In genomic region chr4:140917451-140917850, GRCm38 (mm10) we compare ENCODE assay signal across 27 mouse cellular contexts. TPM values are rescaled to one million over a fixed set of nuclear protein-coding genes. Genes with fewer than 3 reads are reported as not detected.
DNase-seq lines count a peak whose midpoint lies in the region; TF ChIP-seq lines count a peak whose summit lies in the region.
"Had no signal": no experiment of that assay in that cellular context is flagged by ENCODE, and none has a peak within 500 bp of the region (broad histone marks: within the 10 kb centered on the region; RNA-seq: fewer than 3 reads in every experiment).

No protein-coding gene starts in this region.

- DNase-seq in heart, embryonic 10.5 days (ENCODE audit: low spot score) = peak; percentile 73
- no peak for DNase-seq in heart, postnatal 10 days
- DNase-seq in lung, adult 2 months = peak; percentile 1
- no peak for DNase-seq in lung, postnatal 25 days (ENCODE audit: low spot score)
- peak; percentile 6 for DNase-seq in thymus, postnatal 4 days
- DNase-seq in thymus, postnatal 10 days (ENCODE audit: low spot score in 2 of 2) = no peak
- DNase-seq in left cerebral cortex, adult 2 months (ENCODE audit: extremely low spot score in 1 of 2, low spot score in 2 of 2) = no peak
- DNase-seq: adrenal gland, adult 2 months; B cell, adult 2 months; cerebellum, adult 2 months; cerebellum, postnatal 14 days; gastrocnemius, postnatal 25 days; heart, adult 18-20 months; heart, postnatal 14 days; kidney, adult 2 months; liver, embryonic 13.5 days; lung, postnatal 10 days; right cerebral cortex, adult 18-20 months had no signal

- H3K27me3 ChIP-seq in heart, embryonic 10.5 days (ENCODE audit: insufficient read depth, poor library complexity, severe bottlenecking) = 0 out of 2 replicates have a peak, but pooled peaks cover 4% of the 10 kb centered on the region
- H3K27me3 ChIP-seq: forebrain, embryonic 12.5 days; hindbrain, embryonic 15.5 days; midbrain, embryonic 15.5 days; neural tube, embryonic 15.5 days had no signal

- 80% methylated on average over 9 of the region's 9 CpGs for WGBS in heart, embryonic 10.5 days
- WGBS in lung, adult 2 months = 90% methylated on average over 9 of the region's 9 CpGs

- TF ChIP-seq POLR2A in lung, adult 2 months (IDR thresholded peaks at IDR 0.05; ENCODE audit: borderline replicate concordance, extremely low read depth, low read depth, low read length) = no peak

- H3K9me3 ChIP-seq in heart, embryonic 10.5 days = no peaks in the 10 kb centered on the region
- H3K9me3 ChIP-seq: forebrain, embryonic 12.5 days; heart, embryonic 13.5 days; hindbrain, embryonic 10.5 days; hindbrain, embryonic 15.5 days; limb, embryonic 13.5 days; liver, embryonic 13.5 days; midbrain, embryonic 10.5 days; midbrain, embryonic 15.5 days; neural tube, embryonic 15.5 days had no signal

- H3K27ac ChIP-seq in heart, embryonic 10.5 days = no peak overlapping the region
- no peak overlapping the region for H3K27ac ChIP-seq in left cerebral cortex, adult 2 months
- H3K27ac ChIP-seq: forebrain, embryonic 12.5 days; heart, embryonic 13.5 days; hindbrain, embryonic 10.5 days; hindbrain, embryonic 15.5 days; limb, embryonic 13.5 days; liver, embryonic 13.5 days; midbrain, embryonic 10.5 days; midbrain, embryonic 15.5 days; neural tube, embryonic 15.5 days had no signal

- intact Hi-C loops in heart, postnatal 10 days (cut with DNase I) = no loop called here
- intact Hi-C loops in left cerebral cortex, adult 2 months (cut with DNase I) = no loop called here

- no peak overlapping the region for H3K4me3 ChIP-seq in heart, embryonic 10.5 days
- H3K4me3 ChIP-seq in lung, adult 2 months (replicated peaks; ENCODE audit: extremely low read depth, low read depth, low read length) = no peak overlapping the region
- H3K4me3 ChIP-seq in left cerebral cortex, adult 2 months = no peak overlapping the region
- H3K4me3 ChIP-seq: erythroblast, embryonic 14.5 days; forebrain, embryonic 12.5 days; heart, embryonic 13.5 days; hindbrain, embryonic 10.5 days; hindbrain, embryonic 15.5 days; limb, embryonic 13.5 days; liver, embryonic 13.5 days; midbrain, embryonic 10.5 days; midbrain, embryonic 15.5 days; neural tube, embryonic 15.5 days had no signal

- TF ChIP-seq CTCF in lung, adult 2 months (IDR thresholded peaks at IDR 0.05; ENCODE audit: insufficient read depth, low read length) = no peak
- TF ChIP-seq CTCF in left cerebral cortex, adult 2 months (IDR thresholded peaks at IDR 0.05) = no peak

- H3K36me3 ChIP-seq in heart, embryonic 10.5 days = no peaks in the 10 kb centered on the region
- H3K36me3 ChIP-seq: forebrain, embryonic 12.5 days; heart, embryonic 13.5 days; hindbrain, embryonic 10.5 days; hindbrain, embryonic 15.5 days; limb, embryonic 13.5 days; liver, embryonic 13.5 days; midbrain, embryonic 10.5 days; midbrain, embryonic 15.5 days; neural tube, embryonic 15.5 days had no signal

- peaks cover 29% of the 10 kb centered on the region for H3K4me1 ChIP-seq in heart, embryonic 10.5 days
- no peaks in the 10 kb centered on the region for H3K4me1 ChIP-seq in lung, adult 2 months (ENCODE audit: control insufficient read depth, insufficient read depth, low read length)
- H3K4me1 ChIP-seq: hindbrain, embryonic 15.5 days; midbrain, embryonic 15.5 days; neural tube, embryonic 15.5 days had no signal

RNA-seq across cellular contexts. Expression of gene Padi2, which starts 11.3 kb away (rescaled TPM):
- polyA plus RNA-seq in heart, embryonic 10.5 days (2016; fragmentation: Nextera tagmentation; extraction: Ambion mirVana) = 2.9 and 6.3 TPM in 2 replicates
- 1 to 10 TPM in 1 of 2 experiments, under 1 TPM in 1; 0.65 to 1.1 TPM for total RNA-seq in heart, postnatal 10 days (2021)
- polyA plus RNA-seq in lung, adult 2 months (2012; rRNA removed) = 3.7 and 4.7 TPM in 2 replicates
- total RNA-seq in left cerebral cortex, adult 2 months (2021) = 10 to 100 TPM; 10.2 to 11.6 TPM

RNA-seq across cellular contexts. Expression of gene Sdhb, which starts 43.6 kb away (rescaled TPM):
- 605 and 778 TPM in 2 replicates for polyA plus RNA-seq in heart, embryonic 10.5 days (2016; fragmentation: Nextera tagmentation; extraction: Ambion mirVana)
- 100 to 1,000 TPM; 725 to 746 TPM for total RNA-seq in heart, postnatal 10 days (2021)
- polyA plus RNA-seq in lung, adult 2 months (2012; rRNA removed) = 97.5 and 143 TPM in 2 replicates
- 100 to 1,000 TPM; 170 to 178 TPM for total RNA-seq in left cerebral cortex, adult 2 months (2021)

Comparison
In these comparisons a context has a peak if more than half of its experiments do, and no peak if none do; other contexts are left out.
1. DNase-seq: peak in heart, embryonic 10.5 days (single experiment), lung, adult 2 months (single experiment) and thymus, postnatal 4 days (single experiment); none in heart, postnatal 10 days (0 of 2), lung, postnatal 25 days (single experiment), thymus, postnatal 10 days (0 of 2) and left cerebral cortex, adult 2 months (0 of 2).
2. RNA of gene Padi2, which starts 11.3 kb away (total RNA-seq): 10.2 to 11.6 TPM in left cerebral cortex, adult 2 months; 0.65 to 1.1 TPM in heart, postnatal 10 days; every median in the first group is over 4 times any median in the second.
3. RNA of gene Sdhb, which starts 43.6 kb away (total RNA-seq): 725 to 746 TPM in heart, postnatal 10 days; 170 to 178 TPM in left cerebral cortex, adult 2 months; every median in the first group is over 4 times any median in the second.